Mouse (Mus musculus) adrenal gland (tissue): Measurements from ENCODE around the gene Zcchc7.

ENCODE experiments used
- intact Hi-C: fragments of 180-260 bp; cut with DNase I; formaldehyde crosslinking; loops from one replicate; pipeline ENCODE4 v1.15.1; 2025
- long read RNA-seq, 2 experiments: library from polyadenylated mRNA; unstranded; transcript quantifications; one replicate each; pipeline ENCODE4 v2.0.0; 2020; ENCODE audit warnings: borderline replicate concordance in 1 of 2; ENCODE audit not compliant: insufficient replicate concordance in 1 of 2

The Zcchc7 gene
- long read RNA-seq, experiment 1, full-length matches to known transcripts, result 9 of 29 reads
- long read RNA-seq, experiment 1, partial matches to known transcripts, result 8 of 29 reads
- long read RNA-seq, experiment 1, other reads (novel, unspliced or antisense), result 12 of 29 reads
- long read RNA-seq, experiment 2, transcript Zcchc7-203 (9 exons, 2,503 nt), result major isoform, 11 of 26 reads
- long read RNA-seq, experiment 2, partial matches to known transcripts, result 8 of 26 reads
- long read RNA-seq, experiment 2, other reads (novel, unspliced or antisense), result 4 of 26 reads

- intact Hi-C loops, result loop anchor here (5.0 kb wide), 1 partner anchor 152 kb away; no protein-coding TSS in a partner anchor
These were observed at the start of gene Zcchc7 for GRCm38 (mm10) chr4:44755553-44756133. TSS of gene Zcchc7 (plus strand) at chr4:44755877.

- intact Hi-C loops, result no loop called here
These were observed 49.7 kb upstream of the Zcchc7 start for GRCm38 (mm10) chr4:44705967-44706366.

- intact Hi-C loops, result no loop called here
These were observed 48.8 kb upstream of the Zcchc7 start for GRCm38 (mm10) chr4:44706865-44707264.

- intact Hi-C loops, result no loop called here
These were observed 47.4 kb upstream of the Zcchc7 start for GRCm38 (mm10) chr4:44708311-44708710.

- intact Hi-C loops, result no loop called here
These were observed 46.5 kb upstream of the Zcchc7 start for GRCm38 (mm10) chr4:44709091-44709695.

- intact Hi-C loops, result no loop called here
These were observed 45.7 kb upstream of the Zcchc7 start, which contains the start of gene Pax5 for GRCm38 (mm10) chr4:44709740-44710700. TSS of gene Pax5 (minus strand) at chr4:44710487.

GRCm38 (mm10) chr4:44710701-44711097 lies 45.0 kb upstream of the Zcchc7 start:
- intact Hi-C loops, result no loop called here

GRCm38 (mm10) chr4:44711136-44711900 lies 44.4 kb upstream of the Zcchc7 start:
- intact Hi-C loops, result no loop called here

- intact Hi-C loops, result no loop called here
These were observed 43.5 kb upstream of the Zcchc7 start for GRCm38 (mm10) chr4:44712051-44712700.

GRCm38 (mm10) chr4:44712786-44713553 lies 42.7 kb upstream of the Zcchc7 start:
- intact Hi-C loops, result no loop called here

GRCm38 (mm10) chr4:44713554-44714051 lies 42.1 kb upstream of the Zcchc7 start:
- intact Hi-C loops, result no loop called here

GRCm38 (mm10) chr4:44714111-44714621 lies 41.5 kb upstream of the Zcchc7 start:
- intact Hi-C loops, result no loop called here

- intact Hi-C loops, result no loop called here
These were observed 40.0 kb upstream of the Zcchc7 start for GRCm38 (mm10) chr4:44715621-44716160.

- intact Hi-C loops, result no loop called here
These were observed 39.3 kb upstream of the Zcchc7 start for GRCm38 (mm10) chr4:44716391-44716790.

GRCm38 (mm10) chr4:44717676-44718075 lies 38.0 kb upstream of the Zcchc7 start:
- intact Hi-C loops, result no loop called here

GRCm38 (mm10) chr4:44720046-44720445 lies 35.6 kb upstream of the Zcchc7 start:
- intact Hi-C loops, result no loop called here

GRCm38 (mm10) chr4:44721237-44721636 lies 34.4 kb upstream of the Zcchc7 start:
- intact Hi-C loops, result no loop called here

GRCm38 (mm10) chr4:44740471-44740870 lies 15.2 kb upstream of the Zcchc7 start:
- intact Hi-C loops, result no loop called here
